Mouse (Mus musculus) liver, embryonic 11.5 days (tissue): ENCODE results near the gene Glud1. TPM values are rescaled to one million over a fixed set of nuclear protein-coding genes. Genes with fewer than 3 reads are reported as not detected.

ENCODE experiments used
- ATAC-seq: fragments of 200-750 bp; cut with Nextera tagmentation; replicated peaks from 2 replicates; pipeline ENCODE4 v1.8.0; 2017; ENCODE audit warnings: moderate number of reproducible peaks, mild to moderate bottlenecking, moderate TSS enrichment, moderate library complexity; ENCODE audit not compliant: low FRiP score
- DNase-seq: peaks from one replicate; pipeline ENCODE4 v3.0.0-alpha.2; 2017; ENCODE audit warnings: low spot score
- H3K27ac ChIP-seq: fragments of 300-500 bp; sonication (generic); 2 replicates; pipeline ENCODE4 v1.5.1; 2014; ENCODE audit warnings: mild to moderate bottlenecking, low read depth, low read length, control low read depth
- H3K27me3 ChIP-seq: fragments of 300-500 bp; sonication (generic); replicated peaks from 2 replicates; pipeline ENCODE4 v1.6.1; 2014; ENCODE audit warnings: low read length, mixed read lengths; ENCODE audit not compliant: control insufficient read depth, insufficient read depth
- H3K36me3 ChIP-seq: fragments of 300-500 bp; sonication (generic); 2 replicates; pipeline ENCODE4 v1.6.1; 2014; ENCODE audit warnings: mild to moderate bottlenecking, low read length, moderate library complexity, mixed read lengths; ENCODE audit not compliant: control insufficient read depth, insufficient read depth
- H3K4me1 ChIP-seq: fragments of 300-500 bp; sonication (generic); replicated peaks from 2 replicates; pipeline ENCODE4 v1.6.1; 2014; ENCODE audit warnings: low read length, mixed read lengths; ENCODE audit not compliant: control insufficient read depth, insufficient read depth
- H3K4me2 ChIP-seq: fragments of 300-500 bp; sonication (generic); 2 replicates; pipeline ENCODE4 v1.6.1; 2014; ENCODE audit warnings: mild to moderate bottlenecking, control low read depth, moderate library complexity
- H3K4me3 ChIP-seq: fragments of 300-500 bp; sonication (generic); 2 replicates; pipeline ENCODE4 v1.5.1; 2014; ENCODE audit warnings: low read depth, low read length, control low read depth
- H3K9ac ChIP-seq: fragments of 300-500 bp; sonication (generic); 2 replicates; pipeline ENCODE4 v1.6.1; 2014; ENCODE audit warnings: low read depth, low read length, control low read depth
- H3K9me3 ChIP-seq: fragments of 300-500 bp; sonication (generic); 2 replicates; pipeline ENCODE4 v1.6.1; 2016; ENCODE audit warnings: low read length, inconsistent platforms, mixed read lengths; ENCODE audit not compliant: control insufficient read depth
- WGBS: fragments of 180-500 bp; shearing (Covaris S2); extraction: QIAGEN DNeasy Blood & Tissue Kit; methylation state at CpG from one replicate; pipeline ENCODE4 v1.1.7; 2014; 5-methylcytosine and 5-hydroxymethylcytosine counted together
- polyA plus RNA-seq: library from polyadenylated mRNA; unstranded; fragments of >200 nt; fragmentation: Nextera tagmentation; extraction: Ambion mirVana; gene quantifications from 2 replicates; pipeline ENCODE4 v1.2.1, GENCODE M21; 2014

Glud1 gene
- polyA plus RNA-seq, 1 experiment from 2014 or later, result 192 TPM

GRCm38 (mm10) chr14:34289259-34290015 lies 21.1 kb upstream of the Glud1 start:
- Histone ChIP-seq H3K4me3 (no peak overlapping the region), H3K27me3 (no peaks in the 10 kb centered on the region), H3K27ac (no peak overlapping the region), H3K9me3 (no peaks in the 10 kb centered on the region), H3K9ac (no peak overlapping the region), H3K4me1 (no peaks in the 10 kb centered on the region), H3K36me3 (no peaks in the 10 kb centered on the region), H3K4me2 (no peak overlapping the region)
- 81% methylated on average over 3 of the region's 3 CpGs for WGBS
- ATAC-seq, result no peak
- no peak for DNase-seq

- no peaks in the 10 kb centered on the region for H3K9me3 ChIP-seq
- no peak overlapping the region for H3K4me3 ChIP-seq
- 39% methylated on average over 1 of the region's 1 CpGs for WGBS
- no peak for ATAC-seq
- H3K27ac ChIP-seq, result no peak overlapping the region
- H3K4me1 ChIP-seq, result no peaks in the 10 kb centered on the region
- no peaks in the 10 kb centered on the region for H3K27me3 ChIP-seq
- H3K9ac ChIP-seq, result no peak overlapping the region
- H3K4me2 ChIP-seq, result no peak overlapping the region
- no peak for DNase-seq
- H3K36me3 ChIP-seq, result no peaks in the 10 kb centered on the region
These were observed 20.3 kb upstream of the Glud1 start for GRCm38 (mm10) chr14:34290229-34290628.

GRCm38 (mm10) chr14:34293641-34294040 lies 16.9 kb upstream of the Glud1 start:
- no peaks in the 10 kb centered on the region; the same call in 1 of the 2 replicates for H3K4me1 ChIP-seq
- no peak overlapping the region for H3K4me3 ChIP-seq
- 85% methylated on average over 3 of the region's 3 CpGs for WGBS
- no peaks in the 10 kb centered on the region for H3K27me3 ChIP-seq
- ATAC-seq (no peak), DNase-seq (no peak)
- no peak overlapping the region for H3K9ac ChIP-seq
- no peak overlapping the region for H3K27ac ChIP-seq
- H3K36me3 ChIP-seq, result no peaks in the 10 kb centered on the region
- no peak overlapping the region for H3K4me2 ChIP-seq
- H3K9me3 ChIP-seq, result no peaks in the 10 kb centered on the region

- no peaks in the 10 kb centered on the region for H3K27me3 ChIP-seq
- DNase-seq (no peak), ATAC-seq (no peak)
- no peak overlapping the region for H3K9ac ChIP-seq
- no peak overlapping the region for H3K27ac ChIP-seq
- no peaks in the 10 kb centered on the region for H3K9me3 ChIP-seq
- H3K4me3 ChIP-seq, result no peak overlapping the region
- no peaks in the 10 kb centered on the region for H3K36me3 ChIP-seq
- H3K4me1 ChIP-seq, result no peaks in the 10 kb centered on the region; the same call in 1 of the 2 replicates
- WGBS, result 74% methylated on average over 7 of the region's 7 CpGs
- H3K4me2 ChIP-seq, result no peak overlapping the region
These were observed 14.2 kb upstream of the Glud1 start for GRCm38 (mm10) chr14:34296350-34296749.

GRCm38 (mm10) chr14:34297038-34297437 lies 13.5 kb upstream of the Glud1 start:
- DNase-seq (no peak), ATAC-seq (no peak)
- Histone ChIP-seq H3K9ac (no peak overlapping the region), H3K27me3 (no peaks in the 10 kb centered on the region), H3K36me3 (0 out of 2 replicates have a peak, but pooled peaks cover 2% of the 10 kb centered on the region), H3K4me3 (no peak overlapping the region), H3K4me2 (no peak overlapping the region), H3K4me1 (no peaks in the 10 kb centered on the region; the same call in 1 of the 2 replicates), H3K27ac (no peak overlapping the region), H3K9me3 (no peaks in the 10 kb centered on the region)
- WGBS, result 52% methylated on average over 4 of the region's 4 CpGs

- no peak overlapping the region for H3K9ac ChIP-seq
- H3K4me2 ChIP-seq, result no peak overlapping the region
- H3K27ac ChIP-seq, result no peak overlapping the region
- H3K27me3 ChIP-seq, result no peaks in the 10 kb centered on the region
- H3K9me3 ChIP-seq, result no peaks in the 10 kb centered on the region
- 57% methylated on average over 2 of the region's 2 CpGs for WGBS
- H3K36me3 ChIP-seq, result 0 out of 2 replicates have a peak, but pooled peaks cover 2% of the 10 kb centered on the region
- no peak for DNase-seq
- ATAC-seq, result no peak
- no peaks in the 10 kb centered on the region; the same call in 1 of the 2 replicates for H3K4me1 ChIP-seq
- no peak overlapping the region for H3K4me3 ChIP-seq
These were observed 12.9 kb upstream of the Glud1 start for GRCm38 (mm10) chr14:34297634-34298033.

GRCm38 (mm10) chr14:34298871-34299700 lies 11.4 kb upstream of the Glud1 start:
- Histone ChIP-seq H3K27ac (0 out of 2 replicates have a peak overlapping the region, but pooled peaks have one; percentile 28), H3K4me3 (no peak overlapping the region), H3K4me2 (no peak overlapping the region), H3K9me3 (no peaks in the 10 kb centered on the region), H3K27me3 (no peaks in the 10 kb centered on the region), H3K36me3 (0 out of 2 replicates have a peak, but pooled peaks cover 2% of the 10 kb centered on the region), H3K9ac (no peak overlapping the region), H3K4me1 (no peaks in the 10 kb centered on the region; the same call in 1 of the 2 replicates)
- WGBS, result 71% methylated on average over 11 of the region's 11 CpGs
- DNase-seq, result no peak
- no peak for ATAC-seq

- H3K4me3 ChIP-seq, result no peak overlapping the region
- no peak overlapping the region for H3K4me2 ChIP-seq
- H3K27me3 ChIP-seq, result no peaks in the 10 kb centered on the region
- H3K9me3 ChIP-seq, result no peaks in the 10 kb centered on the region
- H3K27ac ChIP-seq, result no peak overlapping the region
- 0 out of 2 replicates have a peak, but pooled peaks cover 2% of the 10 kb centered on the region for H3K36me3 ChIP-seq
- WGBS, result 72% methylated on average over 5 of the region's 5 CpGs
- H3K4me1 ChIP-seq, result no peaks in the 10 kb centered on the region
- ATAC-seq, result no peak
- no peak overlapping the region for H3K9ac ChIP-seq
- no peak for DNase-seq
These were observed 7.8 kb upstream of the Glud1 start for GRCm38 (mm10) chr14:34302681-34303242.
